Mouse (Mus musculus): Measurements from ENCODE around the gene Mrpl46. TPM values are rescaled to one million over a fixed set of nuclear protein-coding genes. Genes with fewer than 3 reads are reported as not detected.

Gene Mrpl46
- 78.3 and 78.5 TPM in 2 replicates for polyA plus RNA-seq (2016; fragmentation: Nextera tagmentation; extraction: Ambion mirVana)

DNA sequence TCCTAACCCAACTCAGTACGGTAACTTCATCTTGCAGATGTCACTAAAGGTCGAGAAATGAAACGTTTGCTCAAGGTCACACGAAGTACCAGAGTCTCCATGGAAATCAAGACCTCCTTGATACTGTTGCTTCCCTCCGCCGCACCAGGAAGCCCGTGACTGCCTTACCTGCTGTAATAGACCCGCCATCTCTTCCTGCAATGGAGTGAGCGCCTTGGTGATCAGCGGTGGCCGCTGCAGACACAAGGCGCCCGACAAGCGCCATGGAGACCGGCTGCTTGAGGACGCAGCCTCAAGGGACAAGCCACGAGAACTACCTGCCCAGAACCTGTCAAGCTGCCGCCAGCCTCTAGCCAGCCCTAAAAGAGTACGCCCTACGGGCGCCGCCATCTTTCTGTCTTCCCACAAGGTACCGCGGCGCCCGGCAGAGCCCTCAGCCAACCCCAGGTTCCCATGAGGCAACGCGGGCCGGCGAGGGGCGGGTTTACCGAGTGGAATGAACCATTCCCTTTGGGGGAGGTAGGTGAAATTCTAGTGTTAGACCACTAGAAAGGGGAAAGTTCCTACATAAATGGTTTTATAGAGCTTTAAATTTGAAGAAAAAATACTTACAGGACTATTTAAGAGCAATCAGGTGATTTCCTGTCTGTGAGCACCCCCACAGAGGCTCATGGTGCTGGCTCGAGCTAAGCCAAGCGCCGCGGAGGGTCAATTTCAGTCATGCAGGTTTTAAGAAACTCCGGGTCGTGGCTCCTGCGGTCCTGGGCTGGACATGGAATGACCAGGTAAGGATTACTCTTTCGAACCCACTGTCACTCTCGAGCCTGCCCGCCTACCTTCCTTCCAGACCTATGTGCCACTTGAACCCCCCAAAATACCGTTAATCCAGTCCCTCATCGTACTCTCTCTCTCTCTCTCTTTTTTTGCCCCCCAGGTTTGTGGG, at the start of gene Mrpl46, which contains the start of gene Mrps11:
Mrpl46 (minus strand) TSS at position 893 of the 943 bp plus-strand sequence.
Mrps11 (plus strand) TSS at position 481 of the 943 bp plus-strand sequence.
- Histone ChIP-seq H3K4me3 (peak within 1 kb of the TSS; percentile 84), H3K4me1 (replicated peaks) (peaks cover 22% of the 10 kb centered on the region), H3K27ac (peak within 1 kb of the TSS; percentile 94), H3K27me3 (ENCODE audit: insufficient read depth, poor library complexity, severe bottlenecking) (no peaks in the 10 kb centered on the region), H3K36me3 (peaks cover 41% of the 10 kb centered on the region), H3K9me3 (no peaks in the 10 kb centered on the region)
- WGBS: under 1% methylated on average over 44 of the region's 44 CpGs
- DNase-seq (ENCODE audit: low spot score): peak; percentile 84

DNA sequence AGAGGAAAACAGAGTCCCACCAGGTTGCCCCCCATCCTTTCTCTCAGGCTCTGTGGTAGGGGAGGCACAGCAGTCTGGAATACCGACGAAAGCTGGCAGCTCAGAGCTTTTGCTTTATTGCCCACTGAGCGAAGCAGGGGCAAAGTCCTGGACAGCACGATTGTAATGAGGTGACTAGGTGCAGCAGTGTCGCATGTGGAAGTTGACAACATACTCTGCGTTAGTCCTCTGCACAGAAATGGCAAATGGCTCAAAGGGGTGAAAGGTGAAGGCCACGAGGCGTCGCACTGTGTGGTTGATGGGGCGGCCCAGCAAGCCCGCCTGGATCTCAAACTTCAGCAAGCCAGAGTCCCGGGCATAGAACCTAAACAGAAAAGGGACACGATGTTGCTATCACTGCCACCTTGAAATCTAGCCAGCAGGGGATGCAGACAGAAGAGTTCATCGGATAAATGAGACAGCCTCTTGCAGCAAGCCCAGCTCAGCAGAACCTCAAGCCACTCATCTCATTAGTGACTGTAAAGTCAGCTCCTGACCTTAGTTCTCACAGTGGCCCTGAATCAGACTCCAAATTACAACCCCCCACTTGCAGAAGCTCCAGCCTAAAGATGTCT, 44.5 kb upstream of the Mrpl46 start:
- Histone ChIP-seq H3K4me1 (replicated peaks) (peaks cover 8% of the 10 kb centered on the region), H3K4me3 (no peak overlapping the region), H3K27me3 (ENCODE audit: insufficient read depth, poor library complexity, severe bottlenecking) (no peaks in the 10 kb centered on the region), H3K36me3 (peaks cover 65% of the 10 kb centered on the region), H3K27ac (no peak overlapping the region), H3K9me3 (no peaks in the 10 kb centered on the region)
- no peak for DNase-seq (ENCODE audit: low spot score)
- 91% methylated on average over 14 of the region's 14 CpGs for WGBS

DNA sequence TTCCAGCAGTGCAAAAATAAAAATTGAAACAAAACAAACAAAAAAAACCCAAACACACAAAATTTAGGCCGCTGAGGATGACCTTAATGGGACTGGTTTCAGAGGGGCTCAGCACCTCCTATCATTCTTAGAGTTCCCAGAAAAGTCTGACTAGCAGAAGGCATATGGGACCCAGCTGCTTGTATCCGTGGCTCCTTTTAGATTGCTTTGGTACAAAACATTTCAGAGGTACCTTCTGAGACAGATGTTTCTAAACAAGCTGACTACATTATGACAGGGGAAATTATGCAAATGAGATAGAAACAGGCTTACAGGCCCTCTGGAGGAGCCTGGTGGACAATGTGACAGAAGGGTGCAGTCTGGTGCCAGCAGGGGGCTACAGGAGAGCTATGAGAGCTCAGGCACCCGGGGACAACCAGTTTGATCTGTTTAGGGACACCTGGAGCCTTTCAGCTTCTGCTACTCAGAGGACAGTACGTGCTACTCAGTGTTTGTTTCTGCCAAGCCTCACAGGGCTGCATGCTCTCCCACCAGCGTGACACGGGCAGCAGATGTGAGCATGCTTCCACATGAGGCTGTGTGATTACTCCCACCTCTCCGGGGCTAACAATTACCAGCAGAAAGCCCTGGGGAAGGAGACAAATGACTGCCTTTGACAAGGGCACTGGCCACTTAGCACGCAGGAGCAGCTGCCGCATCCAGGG, 43.5 kb upstream of the Mrpl46 start:
- peak; percentile 30 for DNase-seq (ENCODE audit: low spot score)
- H3K9me3 ChIP-seq: no peaks in the 10 kb centered on the region
- H3K27ac ChIP-seq: no peak overlapping the region; the same call in 1 of the 2 replicates
- no peaks in the 10 kb centered on the region for H3K27me3 ChIP-seq (ENCODE audit: insufficient read depth, poor library complexity, severe bottlenecking)
- peaks cover 66% of the 10 kb centered on the region for H3K36me3 ChIP-seq
- no peak overlapping the region for H3K4me3 ChIP-seq
- WGBS: 67% methylated on average over 9 of the region's 9 CpGs
- H3K4me1 ChIP-seq (replicated peaks): peaks cover 8% of the 10 kb centered on the region

DNA sequence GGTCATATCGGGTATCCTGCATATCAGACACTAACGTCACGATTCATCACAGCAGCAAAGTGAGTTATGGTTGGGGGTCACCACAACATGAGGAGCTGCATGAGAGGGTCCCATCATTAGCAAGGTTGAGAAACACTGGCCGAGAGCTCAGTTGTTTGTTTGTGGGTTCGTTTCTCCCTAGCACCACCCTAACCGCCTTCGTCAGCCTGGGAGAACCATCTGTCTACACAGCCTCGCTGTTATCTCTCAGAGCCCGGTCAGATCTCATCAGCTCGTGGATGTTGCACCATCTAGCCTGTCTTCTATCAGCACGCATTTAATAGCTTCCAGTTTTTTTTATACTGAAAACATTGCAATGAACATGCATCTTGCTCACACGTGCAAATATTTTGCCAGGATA, 35.0 kb upstream of the Mrpl46 start:
- no peaks in the 10 kb centered on the region for H3K9me3 ChIP-seq
- no peaks in the 10 kb centered on the region for H3K27me3 ChIP-seq (ENCODE audit: insufficient read depth, poor library complexity, severe bottlenecking)
- no peaks in the 10 kb centered on the region for H3K4me1 ChIP-seq (replicated peaks)
- no peak overlapping the region for H3K27ac ChIP-seq
- no peak for DNase-seq (ENCODE audit: low spot score)
- H3K36me3 ChIP-seq: peaks cover 8% of the 10 kb centered on the region
- WGBS: 85% methylated on average over 12 of the region's 12 CpGs
- no peak overlapping the region for H3K4me3 ChIP-seq

DNA sequence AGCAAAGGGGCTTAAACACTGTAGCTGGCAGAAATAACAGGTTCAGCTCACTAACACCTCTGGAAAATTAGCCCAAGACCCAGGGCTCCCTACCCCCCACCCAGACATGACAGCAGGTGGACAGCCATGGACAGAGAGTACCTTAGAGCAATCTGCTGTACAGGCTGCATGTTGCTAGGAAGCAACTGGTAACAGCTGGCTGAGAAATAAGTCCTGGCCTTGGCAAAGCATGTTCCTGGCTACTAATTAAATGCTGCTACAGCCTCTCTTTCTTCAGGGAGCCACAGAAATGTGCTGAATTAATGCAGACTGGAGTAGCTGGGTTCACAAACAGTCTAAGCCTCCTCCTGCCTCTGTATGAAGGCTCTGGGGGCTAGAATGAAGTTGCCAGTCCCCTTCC, 31.4 kb upstream of the Mrpl46 start:
- Histone ChIP-seq H3K4me1 (replicated peaks) (no peaks in the 10 kb centered on the region), H3K27ac (no peak overlapping the region)
- no peak for DNase-seq (ENCODE audit: low spot score)

DNA sequence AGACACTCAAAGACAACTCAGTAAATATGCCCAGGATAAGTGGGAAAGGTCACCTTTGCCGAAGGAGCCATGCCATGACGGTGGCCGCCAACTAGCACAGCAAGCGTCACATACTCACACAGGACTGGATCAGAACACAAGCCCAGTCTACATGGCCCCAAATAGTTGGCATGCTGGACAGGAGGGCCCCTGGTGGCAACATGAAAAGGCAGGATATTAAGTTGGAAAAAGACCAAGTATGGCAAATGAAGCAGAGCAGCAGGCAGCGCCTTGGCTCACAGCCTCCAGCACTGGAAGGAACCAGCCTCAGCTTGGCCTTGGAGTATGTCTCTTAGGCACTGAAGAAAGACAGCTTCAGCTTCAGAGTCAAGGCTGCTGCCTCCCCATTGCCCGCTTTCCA, 30.5 kb upstream of the Mrpl46 start:
- 89% methylated on average over 6 of the region's 6 CpGs for WGBS
- H3K36me3 ChIP-seq: no peaks in the 10 kb centered on the region

More for the DNA sequence above, 31.4 kb upstream of the Mrpl46 start:
- Histone ChIP-seq H3K36me3 (no peaks in the 10 kb centered on the region), H3K4me3 (no peak overlapping the region), H3K27me3 (ENCODE audit: insufficient read depth, poor library complexity, severe bottlenecking) (no peaks in the 10 kb centered on the region), H3K9me3 (no peaks in the 10 kb centered on the region)

DNA sequence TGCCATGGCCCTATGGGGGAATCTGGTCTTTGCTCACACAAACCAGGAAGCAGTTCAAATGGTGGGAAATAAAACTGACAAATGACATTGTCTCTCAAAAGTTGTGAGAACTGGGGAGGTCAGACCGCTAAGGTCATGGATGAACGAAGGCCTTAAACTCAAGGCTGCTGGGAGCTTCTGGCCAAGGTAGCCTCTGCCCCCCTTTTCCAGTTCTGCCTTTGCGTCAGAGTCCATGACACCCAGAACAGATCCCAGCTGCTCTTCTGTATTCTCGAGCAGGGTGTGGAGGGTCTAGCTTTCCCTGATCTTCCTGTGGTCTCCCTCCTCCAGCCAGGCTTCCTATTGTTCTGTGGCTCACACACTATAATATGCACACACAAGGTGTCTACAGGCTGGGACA, 23.9 kb upstream of the Mrpl46 start:
- Histone ChIP-seq H3K27me3 (ENCODE audit: insufficient read depth, poor library complexity, severe bottlenecking) (no peaks in the 10 kb centered on the region), H3K9me3 (no peaks in the 10 kb centered on the region), H3K4me3 (no peak overlapping the region), H3K36me3 (no peaks in the 10 kb centered on the region), H3K27ac (no peak overlapping the region), H3K4me1 (replicated peaks) (no peaks in the 10 kb centered on the region)
- 79% methylated on average over 4 of the region's 4 CpGs for WGBS
- DNase-seq (ENCODE audit: low spot score): no peak

More for the DNA sequence above, 30.5 kb upstream of the Mrpl46 start:
- Histone ChIP-seq H3K27ac (no peak overlapping the region), H3K27me3 (ENCODE audit: insufficient read depth, poor library complexity, severe bottlenecking) (no peaks in the 10 kb centered on the region), H3K4me3 (no peak overlapping the region), H3K4me1 (replicated peaks) (no peaks in the 10 kb centered on the region), H3K9me3 (no peaks in the 10 kb centered on the region)
- DNase-seq (ENCODE audit: low spot score): no peak

DNA sequence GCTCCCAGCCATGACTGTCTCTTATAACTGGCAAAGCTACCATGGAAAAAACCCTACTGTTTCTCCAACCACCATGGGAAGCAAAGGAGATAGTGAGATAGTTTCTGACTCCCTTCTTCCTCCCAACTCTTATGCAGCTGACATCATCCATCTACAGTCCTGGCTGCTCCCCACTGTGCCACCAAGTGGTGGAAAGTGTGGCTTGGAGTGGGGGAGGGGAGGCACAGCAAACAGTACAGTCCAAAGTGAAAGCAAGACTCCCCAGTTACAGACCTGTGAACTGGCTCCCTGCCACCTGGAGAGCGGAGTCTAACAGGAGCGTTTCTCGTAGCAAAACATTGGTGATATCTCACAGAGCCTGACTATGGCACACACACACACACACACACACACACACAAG, 20.5 kb upstream of the Mrpl46 start:
- Histone ChIP-seq H3K4me3 (no peak overlapping the region), H3K36me3 (no peaks in the 10 kb centered on the region), H3K4me1 (replicated peaks) (0 out of 2 replicates have a peak, but pooled peaks cover 2% of the 10 kb centered on the region), H3K27ac (no peak overlapping the region), H3K27me3 (ENCODE audit: insufficient read depth, poor library complexity, severe bottlenecking) (peaks cover 11% of the 10 kb centered on the region; the same call in 1 of the 2 replicates), H3K9me3 (no peaks in the 10 kb centered on the region)
- no peak for DNase-seq (ENCODE audit: low spot score)
- 84% methylated on average over 3 of the region's 3 CpGs for WGBS

DNA sequence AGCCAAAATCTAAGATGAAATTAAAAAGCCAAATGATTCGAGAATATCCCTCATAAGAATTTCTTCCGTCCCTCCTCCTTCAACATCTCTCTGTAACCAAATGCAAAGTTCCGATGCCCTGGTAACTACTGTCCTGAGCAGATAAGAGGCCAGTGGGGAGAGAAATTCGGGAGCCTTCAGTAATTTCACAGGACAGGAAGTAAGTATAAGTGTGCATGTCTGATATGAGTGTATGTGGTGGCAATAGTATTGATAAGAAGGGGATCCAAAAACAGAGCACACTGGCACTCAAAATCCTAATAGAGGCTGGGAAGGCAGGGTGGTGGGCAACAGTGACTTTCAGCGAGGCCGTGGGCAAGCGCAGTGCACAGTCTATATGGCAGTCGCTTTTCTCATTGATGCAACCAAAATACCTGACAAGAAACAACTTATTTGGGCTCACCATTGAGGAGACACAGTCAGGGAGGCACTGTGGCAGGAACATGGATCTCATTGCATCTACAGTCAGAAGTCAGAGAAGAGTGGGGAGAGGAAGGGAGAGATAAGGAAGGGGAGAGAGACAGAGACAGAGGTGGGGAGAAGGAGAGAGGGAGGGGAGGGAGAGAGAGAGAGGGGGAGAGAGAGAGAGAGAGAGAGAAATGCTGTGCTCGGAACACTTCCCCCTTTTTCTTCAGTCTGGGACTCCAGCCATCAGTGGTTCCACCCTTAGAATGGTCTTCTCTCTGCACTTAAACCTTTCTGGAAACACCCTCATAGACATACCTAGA, 16.6 kb upstream of the Mrpl46 start:
- WGBS: 81% methylated on average over 9 of the region's 9 CpGs
- no peak overlapping the region for H3K27ac ChIP-seq
- H3K27me3 ChIP-seq (ENCODE audit: insufficient read depth, poor library complexity, severe bottlenecking): peaks cover 11% of the 10 kb centered on the region; the same call in 1 of the 2 replicates
- no peak overlapping the region for H3K4me3 ChIP-seq
- no peak for DNase-seq (ENCODE audit: low spot score)
- H3K9me3 ChIP-seq: no peaks in the 10 kb centered on the region
- no peaks in the 10 kb centered on the region for H3K36me3 ChIP-seq
- H3K4me1 ChIP-seq (replicated peaks): peaks cover 13% of the 10 kb centered on the region; the same call in 1 of the 2 replicates

DNA sequence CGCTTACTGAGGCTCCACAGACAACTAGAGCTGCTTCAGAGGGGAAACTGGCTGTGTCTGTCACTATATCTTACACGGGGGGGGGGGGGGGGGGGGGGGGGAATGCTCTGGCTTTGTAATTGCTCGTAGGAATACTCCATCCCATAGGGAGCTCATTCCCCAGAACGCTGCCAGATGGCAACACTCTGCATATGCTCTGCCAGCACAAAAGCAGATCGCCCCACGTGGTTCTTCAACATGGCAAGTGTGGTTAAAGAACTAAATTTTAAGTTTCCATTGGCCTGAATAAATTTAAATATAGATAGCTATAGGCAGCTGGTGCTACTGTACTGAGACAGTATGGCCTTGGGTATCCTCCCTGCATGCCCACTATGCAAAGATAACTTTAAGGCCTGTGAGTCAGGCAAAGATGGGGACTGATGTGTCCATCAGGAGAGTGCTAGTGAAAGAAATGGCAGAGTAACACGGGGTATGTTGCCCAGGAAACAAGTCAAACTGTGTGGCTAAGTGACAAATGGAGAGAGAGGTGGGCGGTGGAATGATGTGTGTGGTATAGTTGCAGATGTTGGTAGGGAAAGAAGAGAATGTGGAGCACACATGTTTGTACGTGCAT, 14.6 kb upstream of the Mrpl46 start:
- no peak for DNase-seq (ENCODE audit: low spot score)
- Histone ChIP-seq H3K27ac (no peak overlapping the region), H3K27me3 (ENCODE audit: insufficient read depth, poor library complexity, severe bottlenecking) (peaks cover 11% of the 10 kb centered on the region; the same call in 1 of the 2 replicates), H3K36me3 (peaks cover 8% of the 10 kb centered on the region), H3K4me1 (replicated peaks) (peaks cover 13% of the 10 kb centered on the region; the same call in 1 of the 2 replicates), H3K9me3 (no peaks in the 10 kb centered on the region), H3K4me3 (no peak overlapping the region)
- 47% methylated on average over 9 of the region's 9 CpGs for WGBS

DNA sequence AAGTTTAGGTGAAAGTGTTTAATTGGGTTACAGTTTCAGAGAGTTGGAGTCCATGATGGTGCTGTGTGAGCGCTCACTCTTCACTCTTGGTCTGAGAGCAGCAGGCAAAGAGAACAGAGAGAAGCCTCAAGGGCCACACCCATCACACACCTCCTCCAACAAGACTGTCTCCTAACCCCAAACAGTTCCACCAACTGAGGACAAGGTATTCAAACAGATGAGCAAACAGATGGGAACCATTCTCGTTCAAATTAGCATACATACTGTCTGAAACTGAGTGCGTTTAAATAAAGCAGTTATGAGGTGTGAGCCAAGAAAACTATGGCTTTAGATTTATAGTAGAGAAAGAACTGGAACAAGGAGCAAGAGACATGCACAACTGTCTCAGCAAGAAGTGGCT, 13.3 kb upstream of the Mrpl46 start:
- H3K36me3 ChIP-seq: peaks cover 22% of the 10 kb centered on the region
- 88% methylated on average over 3 of the region's 3 CpGs for WGBS
- no peaks in the 10 kb centered on the region for H3K9me3 ChIP-seq
- H3K4me1 ChIP-seq (replicated peaks): peaks cover 13% of the 10 kb centered on the region; the same call in 1 of the 2 replicates
- peaks cover 8% of the 10 kb centered on the region; the same call in 1 of the 2 replicates for H3K27me3 ChIP-seq (ENCODE audit: insufficient read depth, poor library complexity, severe bottlenecking)
- no peak overlapping the region for H3K4me3 ChIP-seq
- DNase-seq (ENCODE audit: low spot score): no peak
- no peak overlapping the region for H3K27ac ChIP-seq
